Mouse (Mus musculus): Measurements from ENCODE around the gene Sept9. TPM values are rescaled to one million over a fixed set of nuclear protein-coding genes. Genes with fewer than 3 reads are reported as not detected.

Gene Sept9
- polyA plus RNA-seq, 1 experiment, result 34.6 TPM

- TF ChIP-seq POLR2A (IDR thresholded peaks at IDR 0.05; ENCODE audit: extremely low read depth, insufficient read depth, low read length), result no peak
- no peak for TF ChIP-seq CTCF (IDR thresholded peaks at IDR 0.05; ENCODE audit: extremely low read depth, insufficient read depth, low read length)
- Histone ChIP-seq H3K4me3 (ENCODE audit: insufficient read depth, low read length) (no peak overlapping the region), H3K27ac (ENCODE audit: insufficient read depth, low read length) (no peak overlapping the region), H3K4me1 (ENCODE audit: control insufficient read depth, insufficient read depth, low read length) (no peaks in the 10 kb centered on the region)
Observed at GRCm38 (mm10) chr11:117287792-117288191, 88.3 kb downstream of the Sept9 start.

DNA sequence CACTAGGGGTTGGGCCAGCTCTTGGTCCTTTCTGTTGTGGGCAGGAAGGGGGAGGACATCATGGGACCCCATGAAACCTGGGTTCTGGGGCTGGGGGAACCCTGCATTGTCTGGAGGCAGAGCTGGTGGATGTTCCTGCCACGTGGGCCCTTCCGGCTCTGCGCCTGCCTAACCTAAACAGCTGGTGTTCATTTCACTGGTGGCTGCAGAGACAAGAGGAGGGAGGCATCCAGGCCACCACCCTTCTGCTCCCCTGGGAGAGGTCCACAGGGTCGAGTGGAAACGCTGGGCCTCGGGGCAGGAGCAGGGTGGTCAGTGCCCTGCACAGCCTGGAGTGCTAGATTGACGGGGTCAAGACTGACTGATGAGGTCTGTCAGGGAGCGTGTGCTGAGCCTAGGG is 89.3 kb downstream of the Sept9 start:
- Histone ChIP-seq H3K4me3 (ENCODE audit: insufficient read depth, low read length) (no peak overlapping the region), H3K4me1 (ENCODE audit: control insufficient read depth, insufficient read depth, low read length) (no peaks in the 10 kb centered on the region), H3K27ac (ENCODE audit: insufficient read depth, low read length) (no peak overlapping the region)
- TF ChIP-seq POLR2A (IDR thresholded peaks at IDR 0.05; ENCODE audit: extremely low read depth, insufficient read depth, low read length), result no peak
- no peak for TF ChIP-seq CTCF (IDR thresholded peaks at IDR 0.05; ENCODE audit: extremely low read depth, insufficient read depth, low read length)

GRCm38 (mm10) chr11:117291271-117292059 is 92.0 kb downstream of the Sept9 start:
- no peak for TF ChIP-seq POLR2A (IDR thresholded peaks at IDR 0.05; ENCODE audit: extremely low read depth, insufficient read depth, low read length)
- TF ChIP-seq CTCF (IDR thresholded peaks at IDR 0.05; ENCODE audit: extremely low read depth, insufficient read depth, low read length), result no peak
- H3K4me1 ChIP-seq (ENCODE audit: control insufficient read depth, insufficient read depth, low read length), result peaks cover 6% of the 10 kb centered on the region
- H3K27ac ChIP-seq (ENCODE audit: insufficient read depth, low read length), result no peak overlapping the region
- no peak overlapping the region for H3K4me3 ChIP-seq (ENCODE audit: insufficient read depth, low read length)

GRCm38 (mm10) chr11:117292446-117292845 is 93.0 kb downstream of the Sept9 start:
- H3K27ac ChIP-seq (ENCODE audit: insufficient read depth, low read length), result no peak overlapping the region
- TF ChIP-seq POLR2A (IDR thresholded peaks at IDR 0.05; ENCODE audit: extremely low read depth, insufficient read depth, low read length) (no peak), CTCF (IDR thresholded peaks at IDR 0.05; ENCODE audit: extremely low read depth, insufficient read depth, low read length) (no peak)
- H3K4me1 ChIP-seq (ENCODE audit: control insufficient read depth, insufficient read depth, low read length), result peaks cover 6% of the 10 kb centered on the region
- no peak overlapping the region for H3K4me3 ChIP-seq (ENCODE audit: insufficient read depth, low read length)

DNA sequence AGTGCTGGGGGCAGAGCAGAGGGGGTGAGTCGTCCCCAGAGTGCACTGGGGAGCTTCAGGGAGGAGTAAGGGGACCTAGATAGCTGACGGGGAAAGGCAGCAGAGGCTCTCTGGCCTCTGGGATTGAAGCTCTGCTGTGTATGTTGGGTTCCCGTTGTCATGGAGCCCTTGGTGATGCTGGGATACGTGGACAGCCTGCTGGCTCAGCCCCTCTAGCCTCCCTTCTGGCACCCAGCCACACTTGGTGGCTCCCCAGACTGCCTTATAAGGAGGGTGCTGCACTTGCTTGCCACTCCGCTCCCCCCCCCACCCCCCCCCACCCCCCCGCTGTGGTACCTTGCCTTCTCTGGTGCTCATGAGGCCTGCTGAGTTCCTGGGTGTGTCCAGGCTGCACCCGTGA is 95.8 kb downstream of the Sept9 start:
- Histone ChIP-seq H3K27ac (ENCODE audit: insufficient read depth, low read length) (no peak overlapping the region), H3K4me3 (ENCODE audit: insufficient read depth, low read length) (no peak overlapping the region)

DNA sequence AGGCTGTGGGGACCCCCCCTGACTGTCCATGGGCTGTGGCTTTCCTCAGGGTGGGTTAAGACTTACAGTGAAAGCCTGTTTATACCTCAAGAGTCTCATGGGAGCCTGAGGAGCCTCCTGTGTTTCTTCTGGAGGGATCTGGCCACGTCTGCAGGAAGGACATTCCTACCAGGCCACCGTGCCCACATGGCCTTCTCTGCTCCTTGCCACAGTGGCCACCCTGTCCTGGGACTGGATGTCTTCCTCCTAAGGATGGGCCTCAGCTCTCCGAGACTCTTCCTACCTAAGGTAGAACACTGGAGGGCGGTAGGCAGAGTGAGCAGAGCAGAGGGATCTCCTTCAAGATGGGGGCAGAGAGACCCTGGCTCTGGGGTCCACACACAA is 96.6 kb downstream of the Sept9 start:
- Histone ChIP-seq H3K4me1 (ENCODE audit: control insufficient read depth, insufficient read depth, low read length) (peaks cover 6% of the 10 kb centered on the region), H3K4me3 (ENCODE audit: insufficient read depth, low read length) (no peak overlapping the region), H3K27ac (ENCODE audit: insufficient read depth, low read length) (no peak overlapping the region)
- TF ChIP-seq CTCF (IDR thresholded peaks at IDR 0.05; ENCODE audit: extremely low read depth, insufficient read depth, low read length) (no peak), POLR2A (IDR thresholded peaks at IDR 0.05; ENCODE audit: extremely low read depth, insufficient read depth, low read length) (no peak)

More for the DNA sequence above, 95.8 kb downstream of the Sept9 start:
- TF ChIP-seq POLR2A (IDR thresholded peaks at IDR 0.05; ENCODE audit: extremely low read depth, insufficient read depth, low read length) (no peak), CTCF (IDR thresholded peaks at IDR 0.05; ENCODE audit: extremely low read depth, insufficient read depth, low read length) (no peak)
- H3K4me1 ChIP-seq (ENCODE audit: control insufficient read depth, insufficient read depth, low read length), result peaks cover 6% of the 10 kb centered on the region

DNA sequence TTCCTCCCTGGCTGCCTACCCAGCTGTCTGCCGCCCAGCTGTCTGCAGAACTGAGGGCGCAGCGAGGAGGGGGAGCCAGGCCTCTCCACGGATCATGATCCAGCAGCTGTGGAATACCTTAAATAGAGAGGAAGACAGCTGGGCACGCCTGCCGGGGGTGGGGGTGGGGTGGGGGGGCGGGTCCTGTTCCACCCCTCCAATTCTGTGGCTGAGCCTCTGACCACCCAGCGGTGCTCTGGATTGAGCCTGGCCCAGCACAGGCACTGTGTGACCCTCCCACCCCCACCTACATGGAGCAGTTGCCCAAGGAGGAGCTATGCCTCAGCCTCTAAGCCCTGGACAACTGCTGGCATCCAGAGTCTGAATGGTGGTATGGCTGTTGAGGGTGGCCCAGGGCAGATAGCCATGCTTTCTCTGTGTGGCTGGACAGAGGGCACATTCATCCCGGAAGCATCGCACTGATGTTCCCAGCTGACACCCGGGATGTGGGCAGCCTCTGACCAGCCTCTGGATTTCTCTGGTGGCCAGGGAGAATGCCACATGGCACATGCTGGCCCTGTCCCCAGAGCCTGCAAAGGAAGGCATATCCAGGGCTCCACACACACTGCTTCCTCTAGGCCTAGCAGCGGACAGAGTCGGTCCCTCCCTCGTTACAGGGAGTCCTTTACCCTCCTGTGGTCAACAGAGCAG is 97.2 kb downstream of the Sept9 start:
- Histone ChIP-seq H3K27ac (ENCODE audit: insufficient read depth, low read length) (no peak overlapping the region), H3K4me1 (ENCODE audit: control insufficient read depth, insufficient read depth, low read length) (peaks cover 6% of the 10 kb centered on the region), H3K4me3 (ENCODE audit: insufficient read depth, low read length) (no peak overlapping the region)
- TF ChIP-seq POLR2A (IDR thresholded peaks at IDR 0.05; ENCODE audit: extremely low read depth, insufficient read depth, low read length) (no peak), CTCF (IDR thresholded peaks at IDR 0.05; ENCODE audit: extremely low read depth, insufficient read depth, low read length) (no peak)

- no peak for TF ChIP-seq POLR2A (IDR thresholded peaks at IDR 0.05; ENCODE audit: extremely low read depth, insufficient read depth, low read length)
- TF ChIP-seq CTCF (IDR thresholded peaks at IDR 0.05; ENCODE audit: extremely low read depth, insufficient read depth, low read length), result no peak
Observed at GRCm38 (mm10) chr11:117297190-117297829, 97.8 kb downstream of the Sept9 start.

DNA sequence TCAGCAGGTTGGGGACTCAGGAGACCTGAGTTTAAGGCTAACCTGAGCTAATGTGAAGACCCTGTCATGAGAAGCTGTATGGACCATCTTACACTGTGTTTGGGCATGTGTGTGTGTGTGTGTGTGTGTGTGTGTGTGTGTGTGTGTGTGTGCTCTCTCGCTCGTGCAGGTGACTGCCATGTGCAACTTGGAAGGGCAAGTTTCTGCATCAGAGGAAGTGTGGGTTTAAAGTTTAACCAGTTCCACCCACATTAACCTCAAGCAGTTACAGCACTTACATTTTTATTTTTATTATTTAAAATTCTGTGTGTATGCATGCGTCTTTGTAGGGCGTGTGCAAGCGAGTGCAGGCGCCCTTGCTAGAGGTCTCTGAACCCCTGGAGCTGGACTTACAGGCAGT is 100.3 kb downstream of the Sept9 start:
- no peak overlapping the region for H3K4me3 ChIP-seq (ENCODE audit: insufficient read depth, low read length)
- H3K4me1 ChIP-seq (ENCODE audit: control insufficient read depth, insufficient read depth, low read length), result peaks cover 4% of the 10 kb centered on the region
- TF ChIP-seq CTCF (IDR thresholded peaks at IDR 0.05; ENCODE audit: extremely low read depth, insufficient read depth, low read length), result no peak
- TF ChIP-seq POLR2A (IDR thresholded peaks at IDR 0.05; ENCODE audit: extremely low read depth, insufficient read depth, low read length), result no peak
- H3K27ac ChIP-seq (ENCODE audit: insufficient read depth, low read length), result no peak overlapping the region

More at GRCm38 (mm10) chr11:117297190-117297829, 97.8 kb downstream of the Sept9 start:
- Histone ChIP-seq H3K4me3 (ENCODE audit: insufficient read depth, low read length) (no peak overlapping the region), H3K4me1 (ENCODE audit: control insufficient read depth, insufficient read depth, low read length) (peaks cover 6% of the 10 kb centered on the region), H3K27ac (ENCODE audit: insufficient read depth, low read length) (no peak overlapping the region)

Measured in cortical plate, adult 2 months (tissue).